Mouse (Mus musculus): Measurements from ENCODE around the gene Aig1. TPM values are rescaled to one million over a fixed set of nuclear protein-coding genes. Genes with fewer than 3 reads are reported as not detected.

The Aig1 gene
- polyA plus RNA-seq, 1 experiment from 2014 or later = 66.2 TPM

DNA sequence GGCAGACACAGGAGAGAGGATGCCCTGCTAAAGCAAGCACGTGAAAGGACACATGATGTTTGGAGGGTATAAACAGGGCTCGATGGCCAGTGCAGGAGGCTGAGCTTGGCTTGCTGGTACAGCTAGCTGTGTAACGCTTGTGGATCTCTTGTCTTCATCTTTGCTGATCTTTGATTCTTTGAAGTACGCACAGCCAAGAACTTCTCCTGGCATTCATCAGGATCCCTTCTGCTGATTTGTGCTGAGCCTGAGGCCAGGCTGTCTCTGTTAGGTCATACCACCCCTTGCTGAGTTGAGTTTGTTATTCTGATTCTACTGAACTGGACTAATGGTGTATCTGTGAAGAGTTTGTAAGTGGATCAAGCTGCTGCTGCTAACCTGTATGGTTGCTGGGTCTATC, 175.5 kb downstream of the Aig1 start:
- H3K27me3 ChIP-seq = no peaks in the 10 kb centered on the region
- ATAC-seq (replicated peaks; ENCODE audit: insufficient number of reproducible peaks, insufficient read depth, low FRiP score, low read depth) = no peak
- H3K9ac ChIP-seq = no peak overlapping the region
- no peak overlapping the region for H3K27ac ChIP-seq
- no peaks in the 10 kb centered on the region for H3K36me3 ChIP-seq
- H3K9me3 ChIP-seq (replicated peaks) = no peaks in the 10 kb centered on the region
- 87% methylated on average over 4 of the region's 4 CpGs for WGBS
- H3K4me3 ChIP-seq = no peak overlapping the region
- no peak overlapping the region for H3K4me2 ChIP-seq
- no peaks in the 10 kb centered on the region for H3K4me1 ChIP-seq (replicated peaks)

DNA sequence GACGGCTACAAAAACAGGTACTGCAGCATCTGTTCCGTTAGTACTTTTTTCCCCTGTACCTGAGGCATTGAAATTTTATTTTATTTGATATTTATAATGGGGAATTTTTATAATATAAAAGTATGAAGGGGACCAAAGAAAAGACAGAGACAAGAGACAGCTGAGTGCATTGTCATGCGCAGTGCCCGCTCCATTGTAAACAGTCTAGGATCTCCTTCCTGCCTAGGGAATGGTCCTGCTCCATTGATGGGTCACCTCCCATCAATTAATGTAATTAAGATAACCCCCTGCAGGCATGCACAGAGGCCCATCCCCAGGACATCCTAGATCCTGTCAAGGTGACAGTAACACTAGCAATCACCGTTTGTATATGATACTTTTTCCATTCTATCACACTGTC, 178.0 kb downstream of the Aig1 start:
- ATAC-seq (replicated peaks; ENCODE audit: insufficient number of reproducible peaks, insufficient read depth, low FRiP score, low read depth) = no peak
- 79% methylated on average over 5 of the region's 5 CpGs for WGBS
- no peak overlapping the region for H3K9ac ChIP-seq

DNA sequence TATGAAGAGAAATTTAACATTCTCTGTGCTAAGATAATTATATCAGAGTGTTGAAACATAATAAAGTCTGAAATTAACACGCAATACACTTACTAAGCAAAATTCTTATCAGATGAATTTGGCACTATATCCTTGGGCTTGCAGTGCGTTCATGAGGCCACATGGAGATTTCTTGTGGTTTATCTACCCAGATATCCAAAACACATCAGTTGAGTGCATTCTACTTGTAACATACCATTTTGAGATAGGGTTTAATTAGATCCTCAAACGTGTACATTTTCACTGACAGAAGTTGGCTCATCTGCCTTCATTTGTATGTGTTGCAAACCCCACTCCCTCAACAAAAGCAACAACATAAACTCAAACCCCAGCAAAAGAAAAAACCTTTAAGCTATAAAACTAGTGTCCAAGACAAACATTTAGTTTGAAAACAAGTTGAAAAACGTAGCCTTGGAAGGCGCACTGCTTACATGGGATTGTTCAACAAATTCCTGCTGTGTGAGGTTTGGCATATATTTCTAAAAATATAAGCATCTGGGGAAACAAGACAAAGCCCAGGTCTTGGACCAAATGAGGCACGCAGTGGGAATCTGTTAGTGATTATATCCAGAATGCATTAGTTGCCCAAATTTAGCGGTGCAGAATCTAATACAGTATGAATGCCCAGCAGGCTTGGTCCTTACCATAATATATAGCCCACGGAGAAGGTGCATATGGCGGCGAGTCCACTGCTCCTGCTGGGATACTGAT, 178.8 kb downstream of the Aig1 start:
- H3K4me2 ChIP-seq = no peak overlapping the region
- no peaks in the 10 kb centered on the region for H3K27me3 ChIP-seq
- H3K4me3 ChIP-seq = no peak overlapping the region
- H3K27ac ChIP-seq = no peak overlapping the region
- WGBS = 75% methylated on average over 10 of the region's 10 CpGs
- peaks cover 13% of the 10 kb centered on the region; the same call in 1 of the 2 replicates for H3K4me1 ChIP-seq (replicated peaks)
- no peak overlapping the region for H3K9ac ChIP-seq
- H3K36me3 ChIP-seq = no peaks in the 10 kb centered on the region
- ATAC-seq (replicated peaks; ENCODE audit: insufficient number of reproducible peaks, insufficient read depth, low FRiP score, low read depth) = no peak
- no peaks in the 10 kb centered on the region for H3K9me3 ChIP-seq (replicated peaks)

More for the DNA sequence above, 178.0 kb downstream of the Aig1 start:
- Histone ChIP-seq H3K4me2 (no peak overlapping the region), H3K4me3 (no peak overlapping the region), H3K4me1 (replicated peaks) (peaks cover 6% of the 10 kb centered on the region; the same call in 1 of the 2 replicates), H3K9me3 (replicated peaks) (no peaks in the 10 kb centered on the region), H3K27ac (no peak overlapping the region), H3K27me3 (no peaks in the 10 kb centered on the region), H3K36me3 (no peaks in the 10 kb centered on the region)

DNA sequence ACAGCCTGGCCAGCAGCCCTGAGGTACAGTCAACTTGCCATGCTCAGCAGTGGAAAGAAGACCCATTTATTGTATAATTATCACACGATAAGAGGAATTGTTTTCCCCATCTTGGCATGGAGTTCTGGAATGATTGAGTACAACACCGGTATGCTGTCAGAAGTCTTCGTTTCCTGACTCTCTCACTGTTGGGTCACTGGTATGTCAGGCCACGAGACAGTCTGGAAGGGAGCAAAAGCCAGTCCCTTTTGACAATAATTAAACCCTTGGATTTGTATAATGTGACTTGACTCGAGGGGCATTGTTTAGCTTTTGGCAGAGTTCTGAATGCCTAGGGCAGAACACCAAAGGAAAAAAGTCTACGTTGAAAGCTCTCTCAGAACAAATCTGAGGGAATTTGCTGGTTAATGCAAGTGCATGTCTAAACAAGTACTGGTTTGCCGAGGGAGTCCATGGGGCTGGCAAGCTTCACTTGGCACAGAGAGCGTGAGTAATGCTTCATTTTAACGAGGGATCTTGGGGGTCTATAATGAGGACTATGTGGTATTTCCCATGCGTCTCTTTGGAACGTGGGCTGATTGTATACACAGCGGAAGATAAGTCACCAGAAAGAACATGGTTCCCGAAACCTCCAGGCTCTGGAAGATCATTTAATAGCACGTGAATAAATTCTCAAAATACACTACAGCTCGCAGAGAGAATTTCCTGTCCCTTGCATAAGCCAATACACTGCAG, 180.2 kb downstream of the Aig1 start:
- no peaks in the 10 kb centered on the region for H3K9me3 ChIP-seq (replicated peaks)
- ATAC-seq (replicated peaks; ENCODE audit: insufficient number of reproducible peaks, insufficient read depth, low FRiP score, low read depth) = no peak; the same call in 1 of the 2 replicates
- no peak overlapping the region for H3K4me3 ChIP-seq
- peaks cover 13% of the 10 kb centered on the region; the same call in 1 of the 2 replicates for H3K4me1 ChIP-seq (replicated peaks)
- H3K9ac ChIP-seq = no peak overlapping the region
- H3K27me3 ChIP-seq = no peaks in the 10 kb centered on the region
- no peaks in the 10 kb centered on the region for H3K36me3 ChIP-seq
- 0 out of 2 replicates have a peak overlapping the region, but pooled peaks have one; percentile 1 for H3K27ac ChIP-seq
- 61% methylated on average over 15 of the region's 15 CpGs for WGBS
- no peak overlapping the region for H3K4me2 ChIP-seq

DNA sequence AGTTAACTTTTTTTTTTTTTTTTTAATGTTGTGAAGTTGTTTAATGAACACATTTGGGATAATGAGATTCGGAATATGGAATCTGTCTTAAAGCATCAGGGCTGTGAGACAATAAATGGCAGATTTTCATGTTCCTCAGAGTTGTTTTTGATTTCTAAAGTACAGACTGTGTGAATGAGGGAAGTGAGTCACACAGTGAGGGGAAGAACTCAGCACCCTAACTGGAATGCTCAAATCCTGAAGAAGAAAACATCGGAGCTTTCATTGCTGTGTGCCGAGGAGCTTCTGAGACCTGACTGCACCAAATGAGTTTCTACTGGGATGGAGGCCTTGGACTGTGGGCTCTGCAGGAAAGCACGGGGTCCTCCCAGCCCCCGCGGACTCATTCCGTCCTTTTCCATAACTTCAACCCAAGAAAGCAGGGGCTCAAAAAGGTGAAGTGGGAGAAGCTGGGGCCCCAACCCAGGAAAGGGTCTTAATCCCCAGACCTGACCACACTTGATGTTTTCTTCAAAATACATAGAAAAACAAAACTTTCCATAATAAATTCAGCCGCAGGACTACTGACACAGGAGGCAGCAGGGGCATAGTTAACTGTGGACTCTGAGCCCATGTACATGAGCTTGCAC, 181.5 kb downstream of the Aig1 start:
- Histone ChIP-seq H3K4me2 (no peak overlapping the region), H3K36me3 (no peaks in the 10 kb centered on the region), H3K9ac (no peak overlapping the region), H3K9me3 (replicated peaks) (no peaks in the 10 kb centered on the region), H3K27ac (no peak overlapping the region), H3K4me3 (no peak overlapping the region), H3K27me3 (no peaks in the 10 kb centered on the region), H3K4me1 (replicated peaks) (peaks cover 13% of the 10 kb centered on the region; the same call in 1 of the 2 replicates)
- WGBS = 86% methylated on average over 8 of the region's 8 CpGs
- ATAC-seq (replicated peaks; ENCODE audit: insufficient number of reproducible peaks, insufficient read depth, low FRiP score, low read depth) = no peak

DNA sequence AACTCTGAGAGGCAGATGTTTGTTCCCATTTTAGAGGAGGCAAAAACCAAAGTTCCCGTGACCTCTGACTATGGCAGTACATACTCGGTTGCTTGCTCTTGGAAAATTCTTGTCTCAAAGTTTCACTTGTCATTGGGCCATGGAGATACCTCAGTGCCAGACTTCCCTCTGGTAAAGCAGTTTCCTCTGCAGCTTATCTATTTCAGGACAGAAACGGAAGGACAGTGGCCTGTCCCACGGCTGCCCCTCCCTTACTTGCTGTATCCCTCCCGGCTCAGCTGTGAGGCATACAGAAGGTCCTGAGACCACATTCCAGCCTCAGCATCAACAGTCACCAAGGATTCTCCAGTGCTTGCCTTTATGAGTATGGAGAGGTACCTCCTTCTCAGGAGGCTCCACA, 182.7 kb downstream of the Aig1 start:
- H3K9ac ChIP-seq = no peak overlapping the region
- no peaks in the 10 kb centered on the region for H3K27me3 ChIP-seq
- no peak overlapping the region for H3K4me3 ChIP-seq
- peaks cover 13% of the 10 kb centered on the region; the same call in 1 of the 2 replicates for H3K4me1 ChIP-seq (replicated peaks)
- ATAC-seq (replicated peaks; ENCODE audit: insufficient number of reproducible peaks, insufficient read depth, low FRiP score, low read depth) = 0 out of 2 replicates have a peak, but pooled peaks have one; percentile 39
- no peaks in the 10 kb centered on the region for H3K9me3 ChIP-seq (replicated peaks)
- H3K4me2 ChIP-seq = no peak overlapping the region
- no peaks in the 10 kb centered on the region for H3K36me3 ChIP-seq
- 23% methylated on average over 5 of the region's 5 CpGs for WGBS
- 0 out of 2 replicates have a peak overlapping the region, but pooled peaks have one; percentile 11 for H3K27ac ChIP-seq

DNA sequence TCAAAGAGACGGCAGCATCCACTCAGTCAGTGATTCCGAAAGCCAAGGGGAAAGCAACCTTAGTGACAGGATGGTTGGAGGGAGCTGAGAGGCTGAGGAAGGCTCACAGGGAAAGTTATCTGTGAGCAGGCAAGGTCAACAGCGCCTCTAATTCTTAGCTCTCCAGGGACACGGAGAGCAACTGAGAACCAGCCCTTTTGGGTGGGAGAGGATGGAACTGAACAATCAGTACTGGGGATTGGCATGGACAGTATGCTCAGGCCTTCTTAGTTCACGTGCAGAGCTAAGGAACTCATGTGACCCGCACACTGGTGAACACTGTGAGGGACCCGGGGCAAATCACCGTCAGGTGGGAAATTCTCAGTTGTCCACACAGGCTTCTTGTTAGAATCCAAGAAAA, 183.4 kb downstream of the Aig1 start:
- no peaks in the 10 kb centered on the region for H3K27me3 ChIP-seq
- no peak for ATAC-seq (replicated peaks; ENCODE audit: insufficient number of reproducible peaks, insufficient read depth, low FRiP score, low read depth)
- no peaks in the 10 kb centered on the region for H3K36me3 ChIP-seq
- H3K4me3 ChIP-seq = no peak overlapping the region
- H3K27ac ChIP-seq = peak overlapping the region; percentile 35
- no peak overlapping the region for H3K9ac ChIP-seq
- no peaks in the 10 kb centered on the region for H3K9me3 ChIP-seq (replicated peaks)
- peaks cover 13% of the 10 kb centered on the region; the same call in 1 of the 2 replicates for H3K4me1 ChIP-seq (replicated peaks)
- WGBS = 75% methylated on average over 8 of the region's 8 CpGs
- H3K4me2 ChIP-seq = no peak overlapping the region

DNA sequence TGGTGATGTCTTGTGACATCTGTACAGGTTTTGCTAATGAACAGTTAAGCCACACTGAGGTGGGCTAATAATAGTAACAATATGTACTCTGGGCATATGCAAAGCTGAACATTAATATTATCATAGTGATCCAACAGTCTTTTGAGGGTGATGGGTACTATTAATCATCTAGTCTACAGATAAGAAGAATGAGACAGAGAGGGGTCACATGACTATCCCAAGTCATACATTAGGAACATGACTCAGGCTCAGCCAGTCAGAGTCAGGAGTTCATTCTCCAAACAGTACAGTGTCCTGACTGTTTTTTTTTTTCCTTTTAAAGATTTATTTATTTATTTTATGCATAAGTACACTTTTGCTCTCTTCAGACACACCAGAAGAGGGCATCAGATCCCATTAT, 184.3 kb downstream of the Aig1 start:
- H3K27me3 ChIP-seq = no peaks in the 10 kb centered on the region
- no peak overlapping the region for H3K9ac ChIP-seq
- peaks cover 13% of the 10 kb centered on the region; the same call in 1 of the 2 replicates for H3K4me1 ChIP-seq (replicated peaks)
- no peak overlapping the region for H3K4me2 ChIP-seq
- H3K4me3 ChIP-seq = no peak overlapping the region
- H3K27ac ChIP-seq = no peak overlapping the region
- no peak for ATAC-seq (replicated peaks; ENCODE audit: insufficient number of reproducible peaks, insufficient read depth, low FRiP score, low read depth)
- H3K36me3 ChIP-seq = no peaks in the 10 kb centered on the region
- H3K9me3 ChIP-seq (replicated peaks) = no peaks in the 10 kb centered on the region

DNA sequence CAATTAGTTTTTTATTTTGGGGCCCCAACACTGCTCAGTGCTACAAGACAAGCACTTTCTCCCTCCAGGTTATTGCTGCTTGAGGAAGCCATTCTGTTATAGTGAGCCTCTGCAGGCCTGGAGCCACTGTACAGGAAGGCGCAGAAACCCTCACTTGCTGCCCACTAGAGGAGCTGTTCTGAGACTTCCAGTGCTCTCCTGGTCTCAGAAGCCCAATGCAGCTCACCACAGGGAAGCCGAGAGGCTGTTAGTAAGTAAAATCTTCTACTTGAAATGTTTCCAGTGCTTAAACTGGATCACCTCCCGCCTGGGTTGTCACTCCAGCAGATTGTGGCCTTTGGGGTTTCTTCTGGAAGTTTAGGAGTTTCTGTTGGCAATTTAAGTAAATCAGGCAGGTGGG, 186.2 kb downstream of the Aig1 start:
- ATAC-seq (replicated peaks; ENCODE audit: insufficient number of reproducible peaks, insufficient read depth, low FRiP score, low read depth) = no peak
- no peaks in the 10 kb centered on the region for H3K36me3 ChIP-seq
- H3K4me3 ChIP-seq = no peak overlapping the region
- no peak overlapping the region for H3K27ac ChIP-seq
- H3K4me1 ChIP-seq (replicated peaks) = peaks cover 13% of the 10 kb centered on the region; the same call in 1 of the 2 replicates
- no peak overlapping the region for H3K4me2 ChIP-seq
- H3K9me3 ChIP-seq (replicated peaks) = no peaks in the 10 kb centered on the region
- H3K27me3 ChIP-seq = no peaks in the 10 kb centered on the region
- H3K9ac ChIP-seq = no peak overlapping the region
- WGBS = 43% methylated on average over 3 of the region's 3 CpGs

DNA sequence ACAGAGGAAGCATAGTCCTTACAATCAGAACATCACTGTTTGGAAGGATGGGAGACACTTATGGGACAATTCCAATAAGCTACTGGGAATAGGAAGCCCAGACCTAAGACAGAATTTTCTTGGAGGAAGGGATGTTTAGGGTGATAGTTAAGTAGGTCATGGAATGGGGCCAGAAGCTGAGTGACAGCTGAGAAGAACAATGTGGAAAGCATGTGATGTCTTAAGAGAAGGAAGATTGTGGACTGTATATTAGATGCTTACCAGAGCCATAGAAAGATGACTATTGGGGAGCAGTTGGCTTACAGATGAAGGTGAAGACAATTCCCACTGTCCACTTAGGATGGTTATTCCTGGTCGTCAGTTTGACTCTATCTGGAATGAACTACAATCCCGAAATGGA, 191.3 kb downstream of the Aig1 start:
- no peak overlapping the region for H3K4me3 ChIP-seq
- H3K36me3 ChIP-seq = no peaks in the 10 kb centered on the region
- H3K4me2 ChIP-seq = no peak overlapping the region
- H3K9me3 ChIP-seq (replicated peaks) = no peaks in the 10 kb centered on the region
- no peak for ATAC-seq (replicated peaks; ENCODE audit: insufficient number of reproducible peaks, insufficient read depth, low FRiP score, low read depth)
- 76% methylated on average over 2 of the region's 2 CpGs for WGBS
- H3K4me1 ChIP-seq (replicated peaks) = no peaks in the 10 kb centered on the region
- H3K27ac ChIP-seq = no peak overlapping the region
- H3K27me3 ChIP-seq = no peaks in the 10 kb centered on the region
- H3K9ac ChIP-seq = no peak overlapping the region

DNA sequence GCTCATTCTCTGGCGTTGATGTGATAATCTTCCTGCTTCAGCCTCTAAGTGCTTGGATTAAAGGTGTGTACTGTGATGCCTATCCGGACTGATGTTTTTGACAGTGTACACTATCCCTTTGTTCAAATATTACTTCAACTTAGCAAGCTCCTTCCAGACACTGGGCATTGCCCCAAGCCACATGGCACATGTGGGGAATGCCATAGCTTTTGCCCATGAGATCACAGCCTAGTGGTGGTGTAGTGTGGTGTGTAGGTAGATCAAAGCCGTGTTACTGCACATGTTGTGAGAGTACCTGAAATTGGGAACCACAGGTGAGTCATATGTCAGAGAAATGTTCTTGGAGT, 193.8 kb downstream of the Aig1 start:
- no peak overlapping the region for H3K4me3 ChIP-seq
- H3K9me3 ChIP-seq (replicated peaks) = no peaks in the 10 kb centered on the region
- H3K27me3 ChIP-seq = no peaks in the 10 kb centered on the region
- no peak overlapping the region for H3K27ac ChIP-seq
- WGBS = 77% methylated on average over 3 of the region's 3 CpGs
- no peaks in the 10 kb centered on the region for H3K36me3 ChIP-seq
- ATAC-seq (replicated peaks; ENCODE audit: insufficient number of reproducible peaks, insufficient read depth, low FRiP score, low read depth) = no peak
- H3K4me2 ChIP-seq = no peak overlapping the region
- no peaks in the 10 kb centered on the region for H3K4me1 ChIP-seq (replicated peaks)
- no peak overlapping the region for H3K9ac ChIP-seq

All from heart, embryonic 15.5 days (tissue).